Mouse (Mus musculus): Measurements from ENCODE around the gene Lrrc15.

DNA sequence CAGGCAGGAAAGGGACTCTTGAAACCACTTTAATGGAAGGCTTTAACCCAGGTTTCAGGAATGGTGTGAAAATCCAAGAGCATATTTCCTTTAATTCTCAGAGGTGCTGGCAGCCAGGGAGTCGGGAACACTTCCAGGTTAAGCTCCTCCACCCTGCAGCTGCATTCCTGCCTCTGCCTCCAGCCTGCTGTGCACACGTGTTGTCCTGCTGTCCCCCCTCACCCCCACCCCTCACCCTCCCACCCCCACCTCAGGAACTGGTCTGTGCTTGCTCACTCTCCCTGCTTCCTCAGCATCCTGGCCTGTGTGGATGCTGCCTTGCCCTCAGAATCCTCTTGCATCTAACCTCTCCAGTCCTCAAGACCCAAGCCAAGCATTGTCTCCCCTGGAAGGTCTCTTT lies 41.4 kb downstream of the Lrrc15 start:
- TF ChIP-seq TAL1 (conservative IDR thresholded peaks at IDR 0.05; ENCODE audit: low read depth, low read length) (no peak), CTCF (IDR thresholded peaks at IDR 0.05; ENCODE audit: low read depth, low read length) (no peak), GATA1 (IDR thresholded peaks at IDR 0.05; ENCODE audit: borderline replicate concordance, low read length) (no peak)

Measured in G1E (cell line).